Mouse (Mus musculus): ENCODE measurements at regions not wholly inside any gene's neighbourhood (a gene's known extent, or its start where the extent isn't known, plus 50 kb on each side); places are given as distances from the start of the nearest gene placed in this dataset.
A peak's percentile ranks its signal among the peaks of the same experiment; 100 is the strongest.
"Not testable (repeated sequence)": the region's sequence is repeated elsewhere in the genome, so short reads cannot be mapped to it uniquely, and the experiment has no call there.

DNA sequence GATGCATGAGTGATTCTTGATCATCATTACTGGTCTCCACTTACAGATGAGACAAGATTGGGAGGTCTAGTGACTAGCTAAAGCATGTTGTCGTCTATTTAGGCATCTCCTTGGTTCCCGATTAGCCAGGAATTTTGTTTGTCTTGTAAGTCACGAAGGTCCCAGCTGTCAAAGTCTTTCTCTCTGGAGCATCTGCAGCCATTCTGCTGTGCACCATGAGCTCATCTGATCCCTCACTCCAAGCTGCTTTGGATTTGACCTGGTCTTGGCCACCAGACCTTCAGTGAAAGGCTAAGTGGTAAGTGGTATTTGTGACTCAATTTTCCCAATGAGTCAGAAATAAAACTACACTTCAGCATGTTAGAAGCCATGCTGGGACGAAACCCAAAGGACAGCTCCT is 53.3 kb upstream of the Creb5 start:
- DNase-seq (ENCODE audit: low spot score) = no peak

DNA sequence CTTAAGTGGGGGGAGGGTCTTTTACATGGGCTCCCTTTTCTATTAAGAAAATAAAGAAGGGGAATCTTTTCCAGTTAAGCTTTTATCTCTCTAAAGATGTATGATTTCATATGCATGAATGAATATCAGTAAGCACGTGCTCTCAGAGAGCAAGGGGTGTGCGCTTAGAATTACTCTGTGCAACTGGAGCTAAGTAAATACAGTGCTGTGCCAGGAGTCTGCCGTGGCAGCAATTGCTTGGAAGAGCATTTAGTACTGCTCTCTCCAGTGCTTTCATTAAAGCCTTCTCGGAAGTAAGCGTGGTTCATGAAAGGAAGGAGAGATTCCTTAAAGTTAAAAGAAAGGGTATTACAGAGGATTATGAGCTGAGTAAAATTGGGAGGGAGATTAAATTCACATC is 54.5 kb upstream of the Creb5 start:
- no peak for DNase-seq (ENCODE audit: low spot score)

DNA sequence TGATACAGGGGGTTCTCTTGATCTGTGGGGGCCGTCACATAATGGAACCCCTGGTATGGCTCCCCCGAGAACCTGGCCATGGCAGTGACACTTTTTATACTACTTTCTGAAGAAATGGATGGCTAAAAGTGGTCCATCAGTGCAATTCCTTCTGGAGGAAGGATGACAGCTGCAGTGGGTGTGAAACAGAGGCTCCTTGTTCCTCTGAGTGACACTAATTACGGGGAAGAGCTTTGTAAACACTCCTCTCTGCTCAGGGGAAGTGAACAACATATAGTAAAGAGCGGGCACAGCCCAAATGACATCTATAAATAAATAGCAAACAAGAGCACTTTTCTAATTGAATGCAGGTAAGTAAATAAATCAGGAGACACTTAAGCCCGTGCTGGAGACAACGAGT is 57.7 kb upstream of the Creb5 start:
- no peak for DNase-seq (ENCODE audit: low spot score)

DNA sequence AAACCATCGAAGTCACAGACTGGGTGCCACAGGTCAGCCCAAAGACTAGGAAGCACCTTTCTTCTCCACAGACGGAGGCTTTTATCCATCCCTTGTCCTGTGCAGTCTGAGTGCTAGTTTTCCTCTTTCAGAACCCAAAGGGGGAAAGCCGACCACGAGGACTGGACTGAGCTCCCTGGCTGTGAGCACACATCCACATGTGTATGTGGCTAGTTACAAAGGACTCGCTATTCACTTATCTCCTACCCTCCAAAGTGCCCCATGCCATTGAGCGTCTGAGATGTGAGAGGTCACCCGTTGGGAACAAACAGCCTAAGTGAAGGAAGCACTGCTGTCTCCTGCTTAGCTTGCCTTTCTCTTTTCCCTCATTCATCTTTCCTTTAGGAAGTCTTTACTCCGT is 65.0 kb upstream of the Creb5 start:
- no peak for DNase-seq (ENCODE audit: low spot score)

DNA sequence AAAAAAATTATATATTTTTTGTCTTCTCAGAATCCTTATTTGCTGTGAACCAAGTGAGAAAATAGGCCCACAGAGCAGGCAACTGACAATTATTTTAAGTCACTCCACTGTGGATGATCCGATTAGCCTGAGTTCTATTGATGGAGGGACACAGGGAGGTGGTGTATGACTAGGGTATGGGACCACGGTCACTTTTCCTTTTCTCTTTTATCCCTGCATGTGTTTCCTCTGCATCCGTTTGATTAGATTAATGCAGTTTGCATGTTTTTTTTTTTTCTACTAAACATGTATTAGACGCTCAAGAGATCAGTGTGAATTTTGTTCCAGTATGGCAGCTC is 65.4 kb upstream of the Creb5 start:
- DNase-seq (ENCODE audit: low spot score) = no peak

DNA sequence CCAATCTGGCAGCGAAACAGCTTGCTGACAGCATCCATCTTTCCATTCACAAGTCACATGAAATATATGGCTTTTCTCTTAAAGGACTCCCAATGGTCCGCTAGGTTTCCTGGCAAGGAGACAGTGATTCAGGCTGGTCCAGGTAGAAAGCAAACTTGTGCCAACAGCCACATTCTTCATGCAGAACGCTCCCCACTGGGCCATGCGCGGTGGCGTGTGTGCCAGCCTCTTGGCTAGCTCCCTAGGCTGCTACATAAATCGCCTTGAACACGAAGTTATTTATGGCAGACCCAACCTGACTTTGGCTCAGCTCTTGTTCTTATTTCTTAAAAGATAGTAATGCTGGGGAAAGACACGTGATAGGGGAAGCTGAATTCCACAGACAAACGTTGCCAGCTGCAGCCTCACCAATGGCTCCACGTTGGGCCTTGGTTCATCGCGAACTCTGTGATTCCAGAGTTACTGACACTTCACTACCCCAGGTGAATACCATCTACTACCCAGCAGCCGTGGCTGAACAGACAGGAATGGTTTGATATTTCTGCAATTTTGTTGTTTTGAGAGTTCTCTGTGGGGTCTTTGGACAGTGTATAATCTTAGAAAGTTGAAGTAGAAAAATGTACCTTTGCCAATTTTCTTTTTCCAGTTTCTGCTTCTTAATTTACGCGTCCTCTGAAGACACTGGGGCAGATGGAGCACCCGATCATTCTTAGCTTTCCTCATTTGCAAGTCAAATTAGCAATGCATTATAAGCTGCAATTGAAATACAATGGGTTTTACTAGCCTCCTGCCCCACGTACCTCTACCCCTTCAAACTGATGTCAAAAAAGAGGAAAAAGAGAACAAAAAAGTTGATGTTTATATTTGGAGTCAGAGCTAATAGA is 66.0 kb upstream of the Creb5 start:
- DNase-seq (ENCODE audit: low spot score) = no peak

DNA sequence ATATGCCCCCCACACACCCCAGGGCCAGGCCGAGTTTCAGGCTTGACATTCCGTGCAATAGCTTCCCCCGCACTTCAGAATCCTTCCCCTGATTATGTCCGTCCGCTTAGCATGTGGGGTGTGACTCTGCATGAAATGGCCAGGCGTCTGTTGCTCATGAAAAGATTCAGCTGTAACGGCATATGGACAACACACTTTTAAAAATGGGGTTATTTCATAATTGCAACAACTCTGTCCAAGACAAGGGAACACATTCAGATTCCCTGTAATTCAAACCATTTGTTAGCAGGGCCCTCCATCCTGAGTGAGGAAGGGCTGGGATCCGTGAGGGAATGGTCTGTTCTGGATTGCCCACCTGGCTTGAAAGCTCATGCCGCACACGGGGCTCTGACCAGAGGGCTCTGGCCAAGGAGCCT is 68.2 kb upstream of the Creb5 start:
- DNase-seq (ENCODE audit: low spot score) = no peak

DNA sequence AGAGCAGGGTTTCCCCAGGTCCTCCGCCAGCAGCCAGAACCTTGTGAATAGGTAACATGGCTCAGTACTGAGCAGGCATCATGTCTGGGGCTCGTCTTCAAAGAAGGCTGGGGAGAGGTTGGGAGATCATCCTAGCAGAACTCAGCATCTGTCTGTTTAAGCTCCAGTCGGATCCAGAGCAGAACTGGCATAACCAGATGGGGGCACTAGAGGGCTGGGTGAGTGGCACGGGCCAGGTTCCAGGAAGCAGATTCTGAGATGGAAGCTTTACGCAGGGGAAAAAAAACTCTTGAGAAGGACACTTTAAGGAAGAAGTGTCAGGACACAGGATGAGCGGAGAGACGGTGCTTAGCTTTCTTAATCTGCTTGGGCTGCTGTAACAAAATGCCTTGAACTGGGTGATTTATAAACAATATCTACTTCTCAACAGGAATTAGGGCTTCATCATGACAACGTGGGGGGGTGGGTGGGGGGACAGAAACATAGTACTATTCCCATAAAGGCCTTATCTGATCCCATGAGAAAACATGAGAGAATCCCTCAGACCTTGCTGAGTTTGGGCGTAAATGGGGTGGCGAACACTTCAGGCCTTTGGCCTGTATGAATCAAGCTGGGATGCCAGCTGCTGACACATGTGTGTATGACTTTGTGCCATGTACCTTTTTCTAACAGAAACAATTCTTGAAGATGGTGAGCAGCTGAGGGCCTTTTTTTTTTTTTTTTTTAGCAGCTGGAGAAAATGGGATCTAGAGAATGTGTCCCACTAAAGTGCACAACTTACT is 69.6 kb upstream of the Creb5 start:
- peak; percentile 54 for DNase-seq (ENCODE audit: low spot score)

DNA sequence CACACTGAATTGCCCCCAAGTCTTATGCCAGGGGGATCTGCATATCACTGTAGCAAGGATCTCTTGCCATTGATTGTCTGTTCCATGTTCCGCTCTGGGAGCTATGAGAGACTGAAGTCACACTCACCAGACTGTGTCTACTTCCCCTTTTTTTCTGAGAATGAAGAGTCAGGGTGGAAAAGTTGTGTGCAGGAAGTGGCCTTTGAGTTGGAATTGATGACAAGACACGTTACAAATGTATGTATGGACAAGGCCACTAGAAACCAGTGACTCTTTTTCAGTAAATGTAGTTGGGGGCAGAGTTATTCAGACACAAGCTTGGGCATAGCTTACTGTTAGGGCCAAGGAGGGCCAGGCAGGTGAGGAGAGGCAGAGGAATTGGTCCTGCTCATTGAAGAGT is 70.4 kb upstream of the Creb5 start:
- no peak for DNase-seq (ENCODE audit: low spot score)

DNA sequence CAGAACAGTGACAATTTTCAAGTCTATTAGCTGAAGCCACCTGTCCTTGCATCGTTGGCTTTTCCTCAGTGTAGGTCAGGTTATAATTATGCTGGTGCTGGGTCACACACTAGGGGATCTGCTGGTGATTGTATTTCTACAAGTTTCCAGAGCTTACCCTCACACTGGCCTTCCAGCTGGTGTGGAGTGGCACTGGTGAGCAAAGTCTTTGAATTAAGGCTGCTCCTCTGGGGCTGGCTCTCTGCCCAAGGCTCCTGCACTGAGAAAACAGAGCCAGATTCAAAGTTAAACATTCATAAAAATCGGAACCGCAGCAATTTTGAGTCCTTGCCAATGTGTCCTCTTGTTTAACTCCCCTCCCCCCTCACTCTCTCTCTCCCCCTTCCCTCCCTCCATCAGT is 75.7 kb upstream of the Creb5 start:
- no peak for DNase-seq (ENCODE audit: low spot score)

DNA sequence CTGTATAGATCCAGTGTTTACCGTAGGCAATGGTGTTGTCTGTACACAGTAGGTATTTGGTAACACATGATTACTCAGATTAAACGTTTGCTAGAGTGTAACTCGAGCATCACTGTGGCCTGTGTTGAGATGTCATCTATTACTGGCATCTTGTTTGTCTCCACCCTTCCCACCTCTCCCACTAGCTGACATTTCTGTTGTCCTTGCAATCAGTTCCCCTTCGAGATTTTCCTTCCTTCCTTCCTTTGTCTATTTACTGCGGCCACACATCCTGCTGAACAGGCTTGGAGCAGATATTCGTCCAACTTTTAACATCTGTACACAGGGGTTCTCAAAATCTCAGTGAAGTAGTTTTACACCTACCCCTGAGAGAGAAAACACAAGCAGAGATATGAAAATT is 77.7 kb upstream of the Creb5 start:
- DNase-seq (ENCODE audit: low spot score) = no peak

DNA sequence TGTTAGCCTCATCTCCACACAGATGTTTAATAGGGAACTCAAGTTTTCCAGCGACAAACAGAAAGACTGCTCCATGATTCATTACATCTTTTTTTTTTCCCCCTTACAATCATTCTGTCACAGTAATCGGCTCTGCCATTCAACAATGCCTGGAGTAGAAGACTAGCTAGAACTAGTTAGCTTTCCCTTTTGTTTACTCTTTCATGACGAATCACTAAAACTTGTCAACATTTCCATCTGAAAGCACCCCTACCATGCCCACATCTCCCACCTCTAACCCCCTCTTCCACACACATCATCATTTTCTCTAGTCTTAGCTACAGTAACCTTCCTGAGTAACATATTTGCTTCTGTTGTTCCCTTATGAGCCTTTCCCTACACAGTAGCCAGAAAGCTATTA is 78.6 kb upstream of the Creb5 start:
- DNase-seq (ENCODE audit: low spot score) = no peak

DNA sequence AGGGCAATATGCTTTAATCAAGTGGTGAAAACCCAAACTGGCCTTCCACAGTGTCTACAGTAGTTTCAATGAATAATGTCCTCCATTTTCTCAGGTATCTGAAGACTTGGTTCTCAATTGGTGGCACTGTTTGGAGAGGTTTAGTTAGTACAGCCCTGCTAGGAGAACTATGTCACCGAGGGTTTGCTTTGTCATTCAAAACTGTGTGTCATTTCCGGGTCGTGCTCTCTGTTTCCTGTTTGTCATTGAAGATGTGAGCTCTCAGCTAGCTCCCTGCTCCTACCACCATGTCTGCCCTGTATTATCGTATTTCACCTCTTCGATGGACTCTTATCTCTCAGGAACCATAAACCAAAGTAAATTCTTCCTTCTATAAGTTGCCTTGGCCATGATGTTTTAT is 79.3 kb upstream of the Creb5 start:
- no peak for DNase-seq (ENCODE audit: low spot score)

DNA sequence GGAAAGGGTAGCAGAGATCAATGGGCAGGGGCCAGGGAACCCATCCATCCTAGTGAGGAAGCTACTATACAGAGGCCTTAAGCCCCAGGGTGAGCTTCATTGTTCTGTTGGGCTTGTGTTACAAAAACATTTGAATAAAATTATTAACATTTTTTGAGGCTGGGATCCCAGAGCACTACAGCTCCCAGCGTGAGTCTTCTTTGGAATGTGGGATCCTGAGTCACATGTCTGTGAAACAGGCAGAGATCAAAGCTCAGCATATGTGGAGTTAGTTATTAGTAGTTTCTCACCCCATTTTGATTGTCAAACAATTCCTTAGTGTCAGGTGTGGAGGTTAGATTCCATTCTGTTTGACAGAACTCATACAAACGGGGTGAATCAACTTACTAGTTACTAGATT is 79.7 kb upstream of the Creb5 start:
- DNase-seq (ENCODE audit: low spot score) = no peak

DNA sequence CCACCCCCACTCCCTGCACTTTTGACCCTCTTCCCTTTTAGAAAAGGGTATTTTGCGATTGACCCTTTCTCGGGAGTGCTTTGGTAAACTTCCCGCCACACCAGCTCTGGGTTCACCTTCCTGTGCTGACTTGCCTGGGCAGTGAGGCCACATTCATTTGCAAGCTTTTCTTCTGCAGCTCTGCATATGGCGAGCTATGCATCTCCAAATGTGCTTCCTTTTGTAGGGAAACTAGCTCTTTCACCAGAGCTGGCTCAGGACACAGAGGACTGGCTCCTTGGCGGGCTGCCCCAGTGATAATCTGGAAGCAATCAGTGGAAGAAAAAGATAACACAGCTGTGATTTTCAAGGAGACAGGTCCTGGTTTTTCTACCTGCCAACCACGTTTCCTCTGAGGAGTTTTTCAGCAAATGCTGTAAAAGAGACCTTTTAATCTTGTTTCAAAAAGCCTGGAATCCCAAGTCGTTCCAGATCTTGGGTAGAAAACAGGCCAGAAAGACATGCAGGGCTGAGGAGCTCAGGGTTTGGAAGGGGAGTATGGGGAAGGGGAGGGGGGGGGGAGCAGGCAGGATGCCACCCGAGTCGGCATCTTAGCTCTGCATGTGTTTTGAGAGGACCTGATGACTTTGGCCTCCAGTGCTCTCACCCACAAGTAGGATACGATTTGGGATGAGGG is 85.7 kb upstream of the Creb5 start:
- DNase-seq (ENCODE audit: low spot score) = peak; percentile 23

DNA sequence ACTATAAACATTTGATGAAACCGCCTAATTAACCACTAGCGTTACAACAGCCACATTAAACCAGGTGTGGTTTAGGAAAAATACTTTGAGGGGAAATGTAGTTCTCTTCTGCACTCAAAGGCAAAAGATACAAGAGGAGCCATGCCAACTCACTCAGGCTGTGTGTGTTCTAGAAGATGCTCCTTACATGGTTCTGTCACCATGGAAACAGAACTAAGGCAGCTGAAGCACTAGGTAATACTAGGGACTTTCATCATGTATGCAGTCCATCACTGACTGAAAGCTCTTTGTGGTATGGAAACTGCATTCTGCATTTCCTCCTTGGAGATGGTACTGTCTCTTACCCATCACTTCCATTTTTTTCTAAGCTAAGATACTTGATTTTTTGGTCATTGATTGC is 87.6 kb upstream of the Creb5 start:
- DNase-seq (ENCODE audit: low spot score) = no peak

DNA sequence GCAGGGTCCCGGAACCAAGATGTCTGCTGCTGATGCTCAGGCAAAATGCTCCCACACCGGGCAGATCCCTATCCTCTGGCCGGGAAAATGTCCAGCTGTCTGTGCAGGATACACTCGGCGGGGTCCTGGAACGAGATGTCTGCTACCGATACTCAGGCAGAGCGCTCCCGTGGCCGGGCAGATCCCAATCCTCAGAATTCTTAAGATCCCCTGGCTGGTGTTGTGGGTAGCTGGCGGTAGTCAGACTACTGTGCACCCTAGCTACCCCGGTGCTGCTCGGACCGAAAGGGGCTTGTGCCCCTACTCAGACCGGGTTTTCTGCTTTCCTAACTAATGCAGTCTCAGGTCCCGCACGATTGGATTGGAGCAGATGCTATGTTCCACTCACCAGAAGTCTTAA is 104.9 kb upstream of the Creb5 start:
- not testable (repeated sequence) for DNase-seq (ENCODE audit: low spot score)

DNA sequence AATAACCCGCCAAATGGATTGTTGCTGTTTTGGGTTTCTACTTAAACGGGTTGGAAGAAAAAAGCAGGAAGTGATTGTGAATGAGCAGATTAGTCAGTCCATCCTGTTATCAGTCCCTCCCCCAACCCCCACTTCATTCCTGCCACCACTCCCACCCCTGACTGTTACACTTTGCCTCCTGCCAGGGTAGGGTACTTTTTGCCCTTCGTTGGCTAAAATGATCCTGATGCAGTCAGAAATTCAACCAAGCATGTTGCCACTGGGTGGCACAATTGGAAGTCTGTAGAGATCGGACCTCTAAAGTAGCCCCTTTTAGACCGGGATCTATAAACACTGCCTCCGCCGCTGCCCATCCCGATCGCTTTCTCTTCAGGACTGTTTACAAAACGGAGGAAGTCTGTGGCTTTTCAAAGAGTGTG is 96.0 kb upstream of the Jazf1 start:
- DNase-seq (ENCODE audit: low spot score) = peak; percentile 9

DNA sequence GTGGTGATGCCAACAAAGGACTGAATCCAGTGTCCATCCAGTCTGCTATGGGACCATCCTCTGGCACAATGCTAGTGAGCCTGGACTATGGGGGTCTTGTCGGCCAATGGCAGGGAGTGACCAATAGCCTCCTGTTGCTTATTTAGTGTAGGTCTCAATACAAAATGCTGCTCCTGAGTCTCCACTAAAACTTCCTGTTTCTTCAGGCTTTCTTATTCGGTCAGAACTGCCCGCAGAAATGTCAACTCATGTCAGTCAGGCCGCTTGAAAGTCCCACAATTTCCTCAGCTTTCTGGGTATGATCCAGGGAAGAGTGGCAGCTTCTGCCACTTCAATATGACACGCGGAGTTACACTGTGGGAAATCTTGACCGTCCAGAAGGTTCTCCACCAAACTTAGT is 94.7 kb upstream of the Jazf1 start:
- no peak for DNase-seq (ENCODE audit: low spot score)

DNA sequence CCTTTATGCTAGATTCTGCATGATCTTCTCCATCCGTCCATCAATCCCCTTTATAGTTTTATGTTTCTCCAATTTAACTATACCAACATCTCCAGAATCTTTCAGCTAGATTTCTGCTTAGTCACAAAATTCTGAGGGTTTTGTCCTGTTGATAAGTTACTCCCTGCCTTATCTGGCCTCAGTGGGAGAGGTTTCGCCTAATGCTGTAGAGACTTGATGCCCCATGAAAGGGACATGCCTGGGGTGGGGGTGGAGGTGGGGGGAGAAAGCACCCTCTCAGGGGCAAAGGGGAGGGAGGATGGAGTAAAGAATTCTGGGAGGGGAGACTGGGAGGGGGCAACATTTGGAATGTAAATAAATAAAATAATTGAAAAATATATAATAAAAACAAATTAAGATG is 93.2 kb upstream of the Jazf1 start:
- DNase-seq (ENCODE audit: low spot score) = no peak

DNA sequence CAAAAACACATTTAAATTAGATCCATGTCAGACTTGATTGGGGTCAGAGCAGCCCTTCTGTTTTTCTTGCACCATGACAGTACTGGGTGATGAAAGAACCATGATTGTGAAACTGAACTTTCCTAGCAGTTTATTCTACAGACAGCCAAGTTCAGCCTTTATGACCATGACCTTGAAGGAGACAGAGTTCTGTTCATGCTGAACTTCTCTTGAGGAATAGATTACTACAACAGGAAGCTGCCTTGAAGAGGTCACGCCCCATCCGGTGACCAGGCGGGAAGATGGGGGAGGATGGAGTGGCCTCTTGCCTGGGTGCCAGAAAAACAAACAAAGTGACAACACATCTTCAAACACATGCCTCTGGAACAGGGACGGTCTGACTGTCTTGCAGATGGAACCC is 86.2 kb upstream of the Jazf1 start:
- no peak for DNase-seq (ENCODE audit: low spot score)

DNA sequence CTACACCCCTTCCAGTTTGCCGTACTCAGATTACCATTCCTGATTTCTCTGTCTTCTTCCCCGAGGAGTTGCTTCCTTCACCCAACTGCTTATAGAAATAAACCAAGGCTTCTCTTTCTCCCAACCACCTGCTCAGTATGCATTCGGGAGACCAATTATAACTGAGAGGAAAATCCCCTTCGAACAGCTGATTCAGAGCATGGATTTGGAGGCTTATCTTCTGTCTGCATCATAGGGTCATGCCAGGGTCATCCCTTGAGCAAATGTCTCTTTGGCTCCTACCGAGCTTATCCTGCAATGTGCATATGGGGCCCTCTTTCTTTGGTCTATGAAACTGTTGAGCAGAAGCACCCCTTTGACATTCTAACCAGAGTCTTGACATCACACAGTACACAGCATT is 79.0 kb upstream of the Jazf1 start:
- no peak for DNase-seq (ENCODE audit: low spot score)
